8 mouse cellular contexts compared by ENCODE assay signal in genomic region chr5:64229336-64229866, GRCm38 (mm10).
DNase-seq lines count a peak whose midpoint lies in the region; ATAC-seq and TF ChIP-seq lines count a peak whose summit lies in the region.

No protein-coding gene starts in this region.

- H3K4me2 ChIP-seq in kidney, embryonic 16.5 days (replicated peaks; ENCODE audit: low read depth, low read length), result peak overlapping the region; percentile 87
- peak overlapping the region; percentile 76 for H3K4me2 ChIP-seq in embryonic facial prominence, embryonic 12.5 days (replicated peaks)
- H3K4me2 ChIP-seq in hindbrain, postnatal 0 days (ENCODE audit: low read depth, low read length), result peak overlapping the region; percentile 100
- peak overlapping the region; percentile 63 for H3K4me2 ChIP-seq in myocyte (ENCODE audit: low read depth)

- no peak for TF ChIP-seq POLR2A in myocyte (IDR thresholded peaks at IDR 0.05; ENCODE audit: insufficient read length, low read depth)

- no peak for ATAC-seq in kidney, embryonic 16.5 days (ENCODE audit: low FRiP score, low TSS enrichment)
- 0 out of 2 replicates have a peak, but pooled peaks have one; percentile 9 for ATAC-seq in embryonic facial prominence, embryonic 12.5 days (ENCODE audit: insufficient number of reproducible peaks, insufficient read depth, low FRiP score, low TSS enrichment)
- no peak for ATAC-seq in hindbrain, postnatal 0 days

- no peaks in the 10 kb centered on the region for H3K9me3 ChIP-seq in kidney, embryonic 16.5 days (ENCODE audit: low read length)
- no peaks in the 10 kb centered on the region for H3K9me3 ChIP-seq in embryonic facial prominence, embryonic 12.5 days
- H3K9me3 ChIP-seq in hindbrain, postnatal 0 days (ENCODE audit: low read length), result no peaks in the 10 kb centered on the region

- H3K27ac ChIP-seq in kidney, embryonic 16.5 days (ENCODE audit: low read length), result peak overlapping the region; percentile 54; the same call in 1 of the 2 replicates
- H3K27ac ChIP-seq in embryonic facial prominence, embryonic 12.5 days, result peak overlapping the region; percentile 41; the same call in 1 of the 2 replicates
- no peak overlapping the region for H3K27ac ChIP-seq in hindbrain, postnatal 0 days

- H3K36me3 ChIP-seq in kidney, embryonic 16.5 days (ENCODE audit: insufficient read depth, low read length), result no peaks in the 10 kb centered on the region
- H3K36me3 ChIP-seq in embryonic facial prominence, embryonic 12.5 days, result no peaks in the 10 kb centered on the region
- no peaks in the 10 kb centered on the region for H3K36me3 ChIP-seq in hindbrain, postnatal 0 days (ENCODE audit: insufficient read depth, low read length)
- H3K36me3 ChIP-seq in myocyte (ENCODE audit: control insufficient read depth, insufficient read depth), result no peaks in the 10 kb centered on the region

- no peaks in the 10 kb centered on the region for H3K27me3 ChIP-seq in kidney, embryonic 16.5 days (ENCODE audit: insufficient read depth, low read length)
- no peaks in the 10 kb centered on the region for H3K27me3 ChIP-seq in embryonic facial prominence, embryonic 12.5 days
- no peaks in the 10 kb centered on the region for H3K27me3 ChIP-seq in hindbrain, postnatal 0 days (ENCODE audit: insufficient read depth, low read length)
- H3K27me3 ChIP-seq in myocyte (ENCODE audit: control insufficient read depth, insufficient read depth, insufficient read length), result no peaks in the 10 kb centered on the region

- peak overlapping the region; percentile 81 for H3K4me3 ChIP-seq in kidney, embryonic 16.5 days (ENCODE audit: low read length)
- H3K4me3 ChIP-seq in embryonic facial prominence, embryonic 12.5 days, result peak overlapping the region; percentile 65
- H3K4me3 ChIP-seq in hindbrain, postnatal 0 days (ENCODE audit: low read length), result peak overlapping the region; percentile 67
- H3K4me3 ChIP-seq in myocyte, result peak overlapping the region; percentile 62

- peaks cover 36% of the 10 kb centered on the region for H3K79me2 ChIP-seq in myocyte (ENCODE audit: control insufficient read depth, insufficient read depth)

- H3ac ChIP-seq in myocyte (ENCODE audit: control insufficient read depth, insufficient read length), result no peak overlapping the region

- DNase-seq in kidney, postnatal 10 days, result no peak
- DNase-seq in hindbrain, postnatal 0 days (ENCODE audit: low spot score), result no peak
- no peak for DNase-seq in left cerebral cortex, postnatal 14 days (ENCODE audit: low spot score in 2 of 2)
- no peak for DNase-seq in kidney, adult 18-20 months
- no peak for DNase-seq in spleen, postnatal 10 days (ENCODE audit: low spot score in 2 of 2)

- intact Hi-C loops in left cerebral cortex, postnatal 14 days (cut with DNase I), result no loop called here

- peaks cover 28% of the 10 kb centered on the region for H3K4me1 ChIP-seq in kidney, embryonic 16.5 days (ENCODE audit: insufficient read depth, low read length)
- peaks cover 12% of the 10 kb centered on the region for H3K4me1 ChIP-seq in embryonic facial prominence, embryonic 12.5 days
- H3K4me1 ChIP-seq in hindbrain, postnatal 0 days (ENCODE audit: insufficient read depth, low read length), result no peaks in the 10 kb centered on the region

- WGBS in kidney, embryonic 16.5 days, result 46% methylated on average over 12 of the region's 12 CpGs
- 47% methylated on average over 12 of the region's 12 CpGs for WGBS in embryonic facial prominence, embryonic 12.5 days
- 51% methylated on average over 12 of the region's 12 CpGs for WGBS in hindbrain, postnatal 0 days

- H3K9ac ChIP-seq in kidney, embryonic 16.5 days (replicated peaks; ENCODE audit: low read length), result peak overlapping the region; percentile 67
- H3K9ac ChIP-seq in embryonic facial prominence, embryonic 12.5 days, result peak overlapping the region; percentile 64
- H3K9ac ChIP-seq in hindbrain, postnatal 0 days (replicated peaks; ENCODE audit: low read length), result 0 out of 2 replicates have a peak overlapping the region, but pooled peaks have one; percentile 61

- TF ChIP-seq CTCF in hindbrain, postnatal 0 days (IDR thresholded peaks at IDR 0.05; ENCODE audit: low read depth), result no peak

TF ChIP-seq in myocyte, 11 proteins besides CTCF, POLR2A, EP300 and RAD21:
- TF ChIP-seq TCF3 (IDR thresholded peaks at IDR 0.05; ENCODE audit: insufficient read length, low read depth) (no peak), USF1 (IDR thresholded peaks at IDR 0.05; ENCODE audit: low read depth) (no peak), MAX (IDR thresholded peaks at IDR 0.05; ENCODE audit: low read depth) (no peak), POLR2AphosphoS2 (IDR thresholded peaks at IDR 0.05; ENCODE audit: insufficient read length, low read depth) (no peak), MYOD1 (IDR thresholded peaks at IDR 0.05; ENCODE audit: control insufficient read depth in 1 of 3, insufficient read length in 2 of 3, low read depth in 2 of 3) (no peak), SRF (IDR thresholded peaks at IDR 0.05; ENCODE audit: control insufficient read depth, insufficient read length, low read depth) (no peak), CEBPB (IDR thresholded peaks at IDR 0.05; ENCODE audit: insufficient read depth, poor library complexity, severe bottlenecking) (no peak), MYOG (IDR thresholded peaks at IDR 0.05; ENCODE audit: control insufficient read depth in 1 of 3, insufficient read depth in 1 of 3, insufficient read length in 2 of 3, low read depth in 2 of 3) (no peak), E2F4 (IDR thresholded peaks at IDR 0.05; ENCODE audit: insufficient read depth) (no peak), REST (IDR thresholded peaks at IDR 0.05; ENCODE audit: insufficient read depth, insufficient read length) (no peak), TCF12 (IDR thresholded peaks at IDR 0.05; ENCODE audit: insufficient read depth, poor library complexity, severe bottlenecking) (no peak)
